Mouse (Mus musculus) erythroblast, embryonic 14.5 days (primary cell): ENCODE results near the gene Ahsa1. TPM values are rescaled to one million over a fixed set of nuclear protein-coding genes. Genes with fewer than 3 reads are reported as not detected.

Experiments used
- H3K27me3 ChIP-seq: 2 replicates; pipeline ENCODE4 v1.6.1; 2012; ENCODE audit warnings: inconsistent platforms; ENCODE audit not compliant: control insufficient read depth
- H3K36me3 ChIP-seq: 2 replicates; pipeline ENCODE4 v1.6.1; 2012; ENCODE audit warnings: mild to moderate bottlenecking, inconsistent platforms; ENCODE audit not compliant: control insufficient read depth
- H3K4me1 ChIP-seq: 2 replicates; pipeline ENCODE4 v1.6.1; 2012; ENCODE audit warnings: inconsistent platforms; ENCODE audit not compliant: control insufficient read depth
- H3K4me3 ChIP-seq: replicated peaks from 2 replicates; pipeline ENCODE3; 2012; ENCODE audit warnings: moderate library complexity, mild to moderate bottlenecking, inconsistent platforms
- H3K9me3 ChIP-seq: 2 replicates; pipeline ENCODE4 v1.6.1; 2012; ENCODE audit warnings: low read length, inconsistent platforms, mixed read lengths; ENCODE audit not compliant: control insufficient read depth
- GATA1 ChIP-seq: IDR thresholded peaks from 2 replicates; pipeline ENCODE4 v1.6.1; 2012; ENCODE audit warnings: low read length, inconsistent platforms, mixed read lengths
- TAL1 ChIP-seq: IDR thresholded peaks from 3 replicates; pipeline ENCODE4 v1.6.1; 2012; ENCODE audit warnings: low read length, inconsistent platforms, mixed read lengths
- polyA plus RNA-seq: library from polyadenylated mRNA; stranded (reverse); fragments of >175 nt; gene quantifications from 2 replicates; pipeline ENCODE4 v1.2.3, GENCODE M21; 2012

The Ahsa1 gene
- polyA plus RNA-seq, 1 experiment = 13.5 TPM

GRCm38 (mm10) chr12:87278118-87278730, 11.9 kb downstream of the Ahsa1 start:
- H3K4me1 ChIP-seq = peaks cover 42% of the 10 kb centered on the region

GRCm38 (mm10) chr12:87279350-87279749, 13.1 kb downstream of the Ahsa1 start:
- H3K36me3 ChIP-seq = peaks cover 28% of the 10 kb centered on the region
- H3K4me1 ChIP-seq = peaks cover 37% of the 10 kb centered on the region
- TF ChIP-seq GATA1 (no peak), TAL1 (no peak)
- no peak overlapping the region for H3K4me3 ChIP-seq
- H3K27me3 ChIP-seq = no peaks in the 10 kb centered on the region
- H3K9me3 ChIP-seq = no peaks in the 10 kb centered on the region

More at GRCm38 (mm10) chr12:87278118-87278730, 11.9 kb downstream of the Ahsa1 start:
- Histone ChIP-seq H3K4me3 (no peak overlapping the region), H3K36me3 (peaks cover 39% of the 10 kb centered on the region), H3K9me3 (no peaks in the 10 kb centered on the region), H3K27me3 (no peaks in the 10 kb centered on the region)
- TF ChIP-seq TAL1 (no peak), GATA1 (no peak)

GRCm38 (mm10) chr12:87279879-87280278, 13.6 kb downstream of the Ahsa1 start:
- Histone ChIP-seq H3K9me3 (no peaks in the 10 kb centered on the region), H3K4me3 (no peak overlapping the region), H3K36me3 (peaks cover 23% of the 10 kb centered on the region), H3K4me1 (peaks cover 32% of the 10 kb centered on the region), H3K27me3 (no peaks in the 10 kb centered on the region)
- TF ChIP-seq GATA1 (no peak), TAL1 (no peak)

- H3K4me3 ChIP-seq = no peak overlapping the region
- no peaks in the 10 kb centered on the region; the same call in 1 of the 2 replicates for H3K27me3 ChIP-seq
- H3K4me1 ChIP-seq = peaks cover 13% of the 10 kb centered on the region
- TF ChIP-seq GATA1 (no peak), TAL1 (no peak)
- H3K36me3 ChIP-seq = peaks cover 4% of the 10 kb centered on the region
- no peaks in the 10 kb centered on the region for H3K9me3 ChIP-seq
These were observed 15.5 kb downstream of the Ahsa1 start for GRCm38 (mm10) chr12:87281766-87282165.

GRCm38 (mm10) chr12:87282743-87283142, 16.5 kb downstream of the Ahsa1 start:
- H3K36me3 ChIP-seq = no peaks in the 10 kb centered on the region
- TF ChIP-seq GATA1 = no peak
- H3K9me3 ChIP-seq = no peaks in the 10 kb centered on the region
- no peaks in the 10 kb centered on the region; the same call in 1 of the 2 replicates for H3K27me3 ChIP-seq
- H3K4me3 ChIP-seq = no peak overlapping the region
- H3K4me1 ChIP-seq = peaks cover 10% of the 10 kb centered on the region

- no peaks in the 10 kb centered on the region; the same call in 1 of the 2 replicates for H3K27me3 ChIP-seq
- H3K36me3 ChIP-seq = no peaks in the 10 kb centered on the region
- no peaks in the 10 kb centered on the region for H3K9me3 ChIP-seq
- H3K4me1 ChIP-seq = peaks cover 3% of the 10 kb centered on the region
- TF ChIP-seq GATA1 (no peak), TAL1 (no peak)
- no peak overlapping the region for H3K4me3 ChIP-seq
These were observed 17.4 kb downstream of the Ahsa1 start for GRCm38 (mm10) chr12:87283706-87284105.

GRCm38 (mm10) chr12:87284268-87284667, 18.0 kb downstream of the Ahsa1 start:
- Histone ChIP-seq H3K4me1 (no peaks in the 10 kb centered on the region; the same call in 1 of the 2 replicates), H3K36me3 (no peaks in the 10 kb centered on the region), H3K4me3 (no peak overlapping the region), H3K9me3 (no peaks in the 10 kb centered on the region), H3K27me3 (no peaks in the 10 kb centered on the region; the same call in 1 of the 2 replicates)
- TF ChIP-seq GATA1 = no peak
- no peak for TF ChIP-seq TAL1

GRCm38 (mm10) chr12:87284726-87285125, 18.4 kb downstream of the Ahsa1 start:
- no peaks in the 10 kb centered on the region for H3K9me3 ChIP-seq
- no peaks in the 10 kb centered on the region; the same call in 1 of the 2 replicates for H3K4me1 ChIP-seq
- no peak overlapping the region for H3K4me3 ChIP-seq
- TF ChIP-seq TAL1 (no peak), GATA1 (no peak)
- H3K27me3 ChIP-seq = no peaks in the 10 kb centered on the region; the same call in 1 of the 2 replicates
- H3K36me3 ChIP-seq = no peaks in the 10 kb centered on the region

GRCm38 (mm10) chr12:87289100-87289499, 22.8 kb downstream of the Ahsa1 start:
- Histone ChIP-seq H3K9me3 (no peaks in the 10 kb centered on the region), H3K27me3 (no peaks in the 10 kb centered on the region; the same call in 1 of the 2 replicates), H3K36me3 (no peaks in the 10 kb centered on the region), H3K4me1 (no peaks in the 10 kb centered on the region; the same call in 1 of the 2 replicates), H3K4me3 (no peak overlapping the region)
- TF ChIP-seq GATA1 (no peak), TAL1 (no peak)
